Mouse (Mus musculus) liver, postnatal 0 days (tissue): ENCODE measurements around the gene Arid3b.

ENCODE experiments used
- CTCF ChIP-seq: sonication (generic); IDR thresholded peaks from 2 replicates; pipeline ENCODE4 v1.5.1; 2016; ENCODE audit warnings: antibody characterized with exemption, low read depth
- EP300 ChIP-seq: IDR thresholded peaks from 2 replicates; pipeline ENCODE4 v1.6.1; 2016; ENCODE audit warnings: antibody characterized with exemption, low read depth, mild to moderate bottlenecking

- no peak for TF ChIP-seq CTCF
- no peak for TF ChIP-seq EP300
Observed at GRCm38 (mm10) chr9:57867880-57868279, 31.3 kb upstream of the Arid3b start.
